Mouse (Mus musculus): ENCODE measurements around the gene Hnrnpll.

DNA sequence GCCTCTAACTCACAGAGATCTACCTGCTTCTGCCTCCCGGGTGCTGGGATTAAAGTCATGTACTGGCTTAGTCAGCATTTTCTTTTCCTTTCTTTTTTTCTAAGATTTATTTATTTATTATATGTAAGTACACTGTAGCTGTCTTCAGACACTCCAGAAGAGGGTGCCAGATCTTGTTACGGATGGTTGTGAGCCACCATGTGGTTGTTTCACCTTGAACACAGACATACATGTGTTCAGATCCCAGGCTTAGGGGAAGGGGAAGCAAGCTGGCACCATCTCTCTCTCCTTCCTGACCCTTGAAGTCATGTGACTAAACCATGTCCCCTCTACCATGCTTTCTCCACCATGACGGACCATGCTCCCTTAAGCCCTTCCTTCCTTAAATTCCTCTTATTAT is 70.0 kb downstream of the Hnrnpll start:
- no peak for TF ChIP-seq CTCF (IDR thresholded peaks at IDR 0.05; ENCODE audit: borderline replicate concordance, extremely low read depth, insufficient read depth, insufficient read length)
- TF ChIP-seq POLR2A (IDR thresholded peaks at IDR 0.05; ENCODE audit: borderline replicate concordance, extremely low read depth, insufficient read depth, insufficient read length, poor library complexity, severe bottlenecking): no peak
